Mouse (Mus musculus) kidney, adult 2 months (tissue): ENCODE results near the gene Aqp11.

Experiments used
- CTCF ChIP-seq: fragments of 200-500 bp; conservative IDR thresholded peaks from 2 replicates; pipeline ENCODE4 v1.5.1; 2011; ENCODE audit warnings: low read depth, mild to moderate bottlenecking, control low read depth, low read length, moderate library complexity, mixed read lengths; ENCODE audit not compliant: insufficient read depth, insufficient read length
- POLR2A ChIP-seq: fragments of 200-500 bp; IDR thresholded peaks from one replicate; pipeline ENCODE4 v1.6.1; 2011; ENCODE audit warnings: low read depth, low read length, control low read depth

- TF ChIP-seq POLR2A = no peak
- TF ChIP-seq CTCF = no peak
Measured at GRCm38 (mm10) chr7:97735021-97735420, 3.1 kb downstream of the Aqp11 start.
